Mouse (Mus musculus) G1E-ER4 (cell line): Measurements from ENCODE around the gene Gm45213. TPM values are rescaled to one million over a fixed set of nuclear protein-coding genes. Genes with fewer than 3 reads are reported as not detected.

Source experiments
- GATA1 ChIP-seq: IDR thresholded peaks from one replicate; pipeline ENCODE4 v1.8.0; 2012; ENCODE audit warnings: low read length, inconsistent platforms
- polyA plus RNA-seq: library from polyadenylated mRNA; stranded (reverse); fragments of >175 nt; gene quantifications from 2 replicates; pipeline ENCODE4 v1.2.3, GENCODE M21; 2012

The Gm45213 gene
- polyA plus RNA-seq, 1 experiment: not detected

DNA sequence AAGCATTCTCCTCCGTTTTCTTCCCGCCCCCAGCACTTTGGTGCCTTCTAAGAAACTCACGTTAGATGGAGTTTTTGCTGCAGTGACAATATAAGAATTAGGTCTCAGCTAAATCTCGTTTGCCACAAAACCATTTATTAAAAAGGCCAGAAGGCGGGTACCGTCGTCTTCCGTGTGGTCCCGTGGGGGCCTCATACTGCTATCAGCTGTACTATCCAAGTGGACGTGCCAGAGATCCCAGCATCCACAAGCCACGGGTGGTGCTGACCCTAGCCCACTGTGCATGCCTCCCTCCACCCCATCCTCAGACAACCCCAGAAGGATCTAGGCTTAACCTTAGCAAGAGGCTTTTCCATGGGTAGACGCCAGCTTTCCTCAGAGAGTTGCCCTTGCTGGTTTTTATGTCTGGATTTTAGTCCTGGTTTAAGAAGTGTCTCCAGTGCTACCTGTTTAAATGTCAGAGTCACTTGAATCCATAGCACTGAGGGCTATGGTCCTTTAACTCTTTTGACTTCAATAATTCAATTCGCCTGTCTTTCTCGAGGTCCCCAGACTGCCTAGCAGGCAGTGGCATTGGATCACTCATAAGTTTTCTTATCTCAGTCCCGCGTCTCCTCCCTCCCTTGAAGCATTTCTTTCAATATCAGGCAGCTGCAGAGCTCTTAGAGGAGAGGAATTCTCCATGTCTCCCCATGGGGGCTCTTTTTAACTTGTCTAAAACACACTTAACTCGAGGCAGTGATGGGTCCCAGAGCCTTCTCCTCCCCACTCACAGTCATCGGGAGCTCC lies 3.2 kb upstream of the Gm45213 start:
- TF ChIP-seq GATA1: no peak

DNA sequence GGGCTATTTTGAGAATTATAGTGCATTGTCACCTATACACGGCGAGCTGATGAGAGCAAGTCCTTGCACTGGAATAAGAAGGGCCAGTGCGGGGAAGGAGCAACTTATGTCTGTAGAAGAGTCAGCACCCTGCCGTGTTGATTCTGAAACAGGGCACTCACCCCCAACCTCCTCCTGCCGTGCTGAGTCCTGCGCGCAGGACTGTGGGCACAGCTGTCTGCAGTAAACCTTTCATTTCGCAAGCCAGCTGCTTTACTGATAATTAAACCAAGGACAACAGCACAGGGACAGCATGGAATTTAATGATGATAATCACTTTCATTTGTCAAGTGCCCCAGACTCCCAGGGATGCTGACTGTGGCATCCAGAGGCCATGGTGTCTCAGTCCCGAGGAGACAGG lies 1.2 kb downstream of the Gm45213 start:
- TF ChIP-seq GATA1: no peak

DNA sequence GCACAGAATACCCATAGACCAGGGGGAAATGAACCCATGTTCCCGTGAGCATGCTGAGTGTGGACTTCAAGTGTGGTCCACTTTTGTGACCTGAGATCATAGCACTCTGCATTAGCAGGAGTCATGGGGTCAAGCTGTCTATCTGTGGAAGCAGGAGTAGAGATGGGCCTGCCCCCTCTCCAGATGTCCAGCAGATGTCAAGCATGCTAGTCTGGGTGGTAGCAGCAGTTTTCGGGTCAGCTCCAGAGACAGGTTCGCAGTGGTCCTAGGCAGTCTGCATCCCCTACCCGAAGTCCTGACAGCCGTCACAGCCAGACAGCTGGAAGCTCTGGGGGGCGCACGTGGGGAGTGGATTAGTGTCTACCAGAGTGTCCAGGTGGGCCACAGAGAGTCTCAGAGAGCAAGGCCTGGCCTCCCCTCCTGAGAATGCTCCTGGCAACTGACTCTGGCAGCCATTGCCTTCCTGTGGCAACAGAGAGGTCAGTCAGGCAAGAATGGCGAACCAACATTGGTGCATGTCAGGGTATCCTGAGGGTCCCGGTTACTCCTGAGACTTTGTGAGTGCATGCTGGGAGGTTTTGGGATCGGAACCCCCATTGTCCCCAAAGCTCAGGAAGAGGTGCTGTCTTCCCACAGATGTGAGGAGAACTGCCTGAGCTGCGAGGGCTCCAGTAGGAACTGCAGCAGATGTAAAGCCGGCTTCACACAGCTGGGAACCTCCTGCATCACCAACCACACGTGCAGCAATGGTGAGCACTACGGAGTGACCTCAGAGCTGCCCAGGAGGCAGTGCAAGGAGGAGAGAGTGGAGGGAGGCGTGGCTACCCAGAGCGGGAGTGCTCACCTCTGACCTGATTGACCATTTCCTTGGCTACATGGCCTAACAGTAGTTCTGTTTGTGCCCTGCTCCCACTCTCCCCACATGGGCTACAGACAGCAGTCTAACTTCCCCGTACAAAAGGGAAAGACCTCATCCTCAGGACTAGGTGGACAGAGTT lies 3.8 kb downstream of the Gm45213 start:
- TF ChIP-seq GATA1: no peak

DNA sequence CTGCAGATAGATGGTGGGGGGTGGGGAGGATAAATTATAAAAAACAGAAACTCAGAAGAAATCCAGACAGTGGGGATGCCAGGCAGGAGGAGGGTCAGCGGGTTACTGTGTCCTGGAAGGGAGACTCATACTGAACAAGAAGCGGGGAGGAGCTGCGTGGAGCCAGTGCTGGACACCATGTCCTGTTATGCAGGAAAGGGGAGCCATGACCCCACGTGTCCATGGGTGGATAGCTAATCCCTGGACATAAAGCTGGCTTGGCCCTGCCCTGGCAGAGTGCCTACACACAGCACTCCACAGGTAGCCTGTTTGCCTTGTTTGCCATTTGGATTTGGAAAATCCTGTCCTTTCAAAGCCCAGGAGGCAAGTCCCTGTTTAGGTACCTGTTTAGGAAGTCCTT lies 4.6 kb downstream of the Gm45213 start:
- no peak for TF ChIP-seq GATA1

DNA sequence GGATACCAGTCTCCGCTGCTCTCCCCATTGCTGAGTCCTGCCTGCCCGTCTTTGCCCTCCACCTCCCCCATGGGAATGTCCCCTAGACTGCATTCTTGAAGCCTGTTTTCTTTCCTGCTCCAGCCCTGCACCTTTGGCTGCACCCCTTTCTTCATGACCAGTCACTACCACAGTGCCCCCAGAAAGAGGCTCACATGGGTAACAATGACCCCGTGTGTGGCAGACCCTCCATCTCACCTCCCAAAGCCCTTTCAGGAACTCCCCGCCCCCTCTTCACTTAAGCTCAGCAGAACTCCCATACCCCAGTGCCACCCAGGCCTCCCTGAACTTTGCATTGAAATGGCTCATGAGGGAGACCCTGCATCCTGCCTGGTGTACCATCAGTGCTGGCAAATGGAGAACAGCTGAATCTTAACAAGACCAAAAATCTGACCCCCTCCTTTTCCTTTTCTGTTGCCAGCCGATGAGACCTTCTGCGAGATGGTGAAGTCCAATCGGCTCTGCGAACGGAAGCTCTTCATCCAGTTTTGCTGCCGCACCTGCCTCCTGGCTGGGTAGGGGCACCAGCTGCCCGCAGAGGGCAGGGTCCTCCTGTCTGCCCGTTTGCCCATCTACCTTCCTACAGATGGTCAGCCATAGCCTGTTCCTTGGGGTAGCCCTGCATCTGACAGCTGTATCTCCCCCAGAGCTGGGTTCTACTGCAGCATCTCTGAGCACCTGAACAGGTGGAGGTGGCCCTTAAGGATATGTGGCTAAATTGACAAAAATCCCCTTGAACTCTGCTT lies 5.2 kb downstream of the Gm45213 start:
- TF ChIP-seq GATA1: no peak

DNA sequence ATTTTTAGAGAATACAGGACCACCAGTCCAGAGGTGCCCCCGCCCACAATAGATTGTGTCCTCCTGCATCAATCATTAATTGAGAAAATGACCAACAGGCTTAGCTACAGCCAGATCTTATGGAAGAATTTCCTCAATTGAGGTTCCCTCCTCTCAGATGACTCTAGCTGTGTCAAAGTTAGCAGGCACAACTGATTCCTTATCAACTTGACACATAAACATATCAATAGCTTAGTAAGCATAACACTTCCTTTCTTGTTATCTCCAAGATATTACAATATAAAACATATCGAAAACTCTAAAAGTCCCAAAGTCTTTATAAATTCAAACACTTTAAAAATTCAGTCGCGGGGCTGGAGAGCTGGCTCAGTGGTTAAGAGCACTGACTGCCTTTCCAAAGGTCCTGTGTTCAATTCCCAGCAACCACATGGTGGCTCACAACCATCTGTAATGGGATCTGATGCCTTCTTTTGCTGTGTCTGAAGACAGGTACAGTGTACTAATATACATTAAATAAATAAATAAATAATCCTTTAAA lies 10.6 kb downstream of the Gm45213 start:
- no peak for TF ChIP-seq GATA1

DNA sequence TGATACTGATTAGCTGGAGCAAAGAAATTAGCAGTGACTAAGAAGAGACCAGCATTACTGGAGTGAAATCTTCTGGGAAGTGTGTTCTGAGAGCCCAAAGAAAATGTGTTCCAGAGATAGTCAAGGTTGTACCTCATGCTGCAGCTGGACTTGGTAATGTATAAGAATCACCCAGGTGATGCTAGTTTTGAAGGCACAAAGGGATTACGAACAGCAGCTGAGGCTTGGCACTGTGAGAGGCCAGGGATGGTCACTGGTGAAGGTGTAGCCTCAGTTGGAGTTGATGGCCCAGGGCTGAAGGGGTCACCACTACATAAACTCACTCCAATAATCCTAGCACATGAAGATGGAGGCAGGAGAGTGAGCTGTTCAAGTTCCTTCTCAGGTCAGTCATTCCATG lies 15.3 kb downstream of the Gm45213 start, which contains the start of gene Snrpa1:
Snrpa1 (plus strand) TSS at position 301 of the 400 bp plus-strand sequence.
- no peak for TF ChIP-seq GATA1

DNA sequence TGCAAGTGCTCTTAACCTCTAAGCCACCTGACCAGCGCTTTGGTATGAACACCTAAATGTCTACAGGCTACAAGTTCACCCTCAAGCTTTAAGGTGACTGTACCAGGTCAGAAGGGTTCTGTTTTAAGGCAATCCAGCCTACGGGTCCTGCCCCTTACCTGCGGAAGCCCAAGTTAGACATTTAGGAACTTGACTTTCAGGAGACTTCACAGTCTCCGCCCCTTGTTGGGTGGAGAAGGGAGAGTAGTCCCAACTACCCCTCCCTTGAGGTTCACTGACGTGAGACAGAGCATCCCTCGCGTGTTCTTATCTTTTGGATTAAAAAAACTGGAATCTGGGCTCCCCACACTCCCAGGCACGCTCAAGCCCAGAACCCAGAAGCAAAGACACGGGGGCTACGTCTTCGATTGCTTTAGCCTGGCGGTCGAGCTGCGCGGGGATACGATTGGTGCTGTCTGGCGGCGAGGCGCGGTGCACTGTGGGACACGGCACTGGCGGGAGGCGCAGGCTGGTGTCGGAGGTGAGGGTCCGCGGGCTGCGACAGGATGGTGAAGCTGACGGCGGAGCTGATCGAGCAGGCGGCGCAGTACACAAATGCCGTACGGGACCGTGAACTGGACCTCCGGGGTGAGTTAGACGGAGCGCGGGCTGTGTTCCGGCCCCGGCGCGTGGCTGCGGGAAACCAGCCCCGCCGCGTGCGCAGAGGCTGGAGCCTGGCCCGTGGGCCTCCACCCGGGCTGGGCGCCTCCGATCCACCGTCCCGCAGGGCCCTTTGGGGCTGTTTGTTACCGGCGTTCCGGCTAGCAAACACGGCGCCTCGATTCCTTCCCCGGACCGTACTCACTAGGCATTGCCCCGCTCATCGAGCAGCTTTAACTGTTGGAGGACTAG lies 16.9 kb downstream of the Gm45213 start:
- no peak for TF ChIP-seq GATA1

DNA sequence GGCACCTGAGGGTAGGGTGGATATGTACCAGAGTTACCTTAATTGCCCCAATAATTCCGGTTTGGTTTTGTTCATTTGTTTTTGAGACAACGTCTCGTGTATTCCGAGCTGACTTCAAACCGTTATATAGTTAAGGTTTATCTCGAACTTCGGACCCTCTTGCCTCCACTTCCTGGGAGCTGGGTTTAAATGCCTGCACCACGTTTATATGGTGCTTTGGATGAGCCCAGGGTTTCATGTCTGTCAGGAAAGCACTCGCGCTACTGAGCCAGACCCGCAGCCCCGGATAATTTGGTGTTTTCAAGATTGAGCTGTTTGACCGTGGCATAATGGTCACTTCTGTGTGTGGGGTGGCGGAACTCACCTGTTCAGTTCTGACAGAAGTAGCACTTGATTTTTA lies 17.7 kb downstream of the Gm45213 start:
- TF ChIP-seq GATA1: no peak

DNA sequence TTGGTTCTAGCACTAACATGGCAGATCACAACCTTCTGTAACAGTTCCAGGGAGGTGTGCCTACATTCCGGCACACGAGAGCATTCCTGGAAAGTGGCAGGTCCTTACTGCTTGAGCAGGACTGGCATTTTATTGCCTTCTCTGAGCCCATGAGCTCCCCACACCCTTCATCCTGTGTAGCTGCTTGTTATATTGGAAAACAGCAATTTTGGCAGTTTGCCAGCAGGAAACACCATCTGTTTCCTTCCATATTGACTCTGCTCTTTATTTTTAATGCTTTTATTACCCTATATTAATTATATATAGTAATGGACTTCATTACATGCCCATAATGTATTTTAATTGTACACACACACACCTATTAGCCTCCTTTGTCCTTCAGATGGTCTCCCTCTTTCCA lies 33.0 kb downstream of the Gm45213 start:
- TF ChIP-seq GATA1: no peak

DNA sequence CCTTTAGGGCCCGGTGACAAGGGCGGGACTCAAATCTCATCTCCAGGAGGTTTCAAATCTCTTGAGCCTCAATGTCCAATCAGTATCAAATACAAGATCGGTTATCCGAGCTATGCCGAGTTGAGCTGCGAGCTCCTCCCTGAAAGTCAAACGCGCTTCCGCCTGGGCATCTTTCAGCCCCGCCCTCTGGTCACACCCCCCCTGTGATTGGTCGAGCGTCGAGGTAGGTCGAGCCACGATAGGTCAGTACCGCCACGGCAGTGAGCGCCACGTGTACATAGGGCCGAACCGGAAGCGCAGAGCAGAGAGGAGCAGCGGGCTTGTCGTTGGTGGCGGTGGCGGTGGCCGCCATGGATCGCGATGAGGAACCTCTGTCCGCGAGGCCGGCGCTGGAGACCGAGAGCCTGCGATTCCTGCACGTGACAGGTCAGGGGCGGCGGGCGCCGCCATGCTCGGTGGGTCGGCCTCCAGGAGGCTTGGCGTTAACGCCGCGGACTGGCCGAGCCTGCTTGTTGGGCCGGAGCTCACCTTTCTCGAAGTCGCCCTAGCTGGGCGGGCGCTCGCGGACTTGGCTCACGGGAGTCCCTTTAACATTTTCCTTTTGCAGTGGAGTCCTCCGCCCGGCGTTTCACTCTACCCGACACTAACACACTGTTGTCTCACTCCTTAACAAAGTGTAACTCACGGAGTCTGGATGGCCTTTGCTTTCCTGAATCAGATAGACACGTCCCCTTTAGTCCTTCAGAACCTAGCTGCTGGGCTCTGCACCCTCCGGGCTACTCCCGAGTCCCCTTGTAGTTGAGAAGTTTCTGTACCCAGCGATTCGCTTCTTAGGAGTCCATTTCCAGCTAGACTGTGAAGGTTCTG lies 36.2 kb downstream of the Gm45213 start, which contains the start of gene Selenos:
Selenos (plus strand) TSS at position 286 of the 867 bp plus-strand sequence.
- no peak for TF ChIP-seq GATA1

DNA sequence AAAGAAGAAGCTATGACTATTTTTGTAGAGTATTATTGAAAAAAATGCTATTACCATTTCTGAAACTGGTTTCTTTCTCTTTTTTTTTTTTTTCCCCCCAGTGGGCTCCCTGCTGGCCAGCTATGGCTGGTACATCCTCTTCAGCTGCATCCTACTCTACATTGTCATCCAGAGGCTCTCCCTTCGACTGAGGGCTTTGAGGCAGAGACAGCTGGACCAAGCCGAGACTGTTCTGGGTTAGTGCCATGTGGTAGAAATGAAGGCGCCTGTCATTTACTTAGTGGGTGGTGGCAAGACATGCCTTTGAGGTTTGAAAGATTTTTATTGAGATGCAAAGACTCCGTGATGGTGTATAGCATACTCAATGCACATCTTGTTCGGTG lies 36.8 kb downstream of the Gm45213 start:
- TF ChIP-seq GATA1: no peak

DNA sequence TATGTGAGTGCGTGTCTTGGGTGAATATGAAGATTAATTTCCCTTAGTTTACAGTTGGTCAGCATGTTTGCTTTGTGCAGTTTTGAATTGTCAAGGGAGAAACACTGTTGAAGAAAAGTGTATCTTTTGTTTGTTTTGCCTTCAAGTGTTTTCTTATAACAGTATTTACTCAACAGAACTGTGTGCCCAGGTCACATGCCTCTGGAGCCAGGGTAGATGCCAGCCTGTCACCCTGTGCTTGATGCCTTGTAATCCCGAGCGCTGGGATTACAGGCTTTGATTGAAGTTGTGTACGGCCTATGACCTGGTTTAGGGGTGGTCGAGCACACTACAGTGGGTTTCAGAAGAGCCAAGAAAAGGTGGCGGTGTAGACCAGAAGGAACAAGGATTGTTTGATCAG lies 40.4 kb downstream of the Gm45213 start:
- TF ChIP-seq GATA1: no peak
